Mouse (Mus musculus): ENCODE measurements around the gene Ube2f. TPM values are rescaled to one million over a fixed set of nuclear protein-coding genes. Genes with fewer than 3 reads are reported as not detected.

Gene Ube2f
- polyA plus RNA-seq, 1 experiment from 2014 or later, result 67.6 TPM

- Histone ChIP-seq H3K4me1 (ENCODE audit: control insufficient read depth in 2 of 2, insufficient read depth in 2 of 2, low read length in 2 of 2) (peaks cover 4 to 5% of the 10 kb centered on the region in 2 experiments; a peak in 2 of 4 replicates), H3K27me3 (ENCODE audit: control insufficient read depth, insufficient read depth, low read length) (no peaks in the 10 kb centered on the region), H3K27ac (replicated peaks in 1 of 2; ENCODE audit: control insufficient read depth in 1 of 2, insufficient read depth in 1 of 2, low read depth in 2 of 2, low read length in 2 of 2) (no peak overlapping the region), H3K4me3 (ENCODE audit: control insufficient read depth in 1 of 2, insufficient read depth in 1 of 2, low read depth in 1 of 2, low read length in 2 of 2) (no peak overlapping the region), H3K4me2 (ENCODE audit: low read length) (no peak overlapping the region), H3K9me3 (ENCODE audit: control insufficient read depth, low read length) (no peaks in the 10 kb centered on the region), H3K9ac (ENCODE audit: low read length) (no peak overlapping the region), H3K36me3 (ENCODE audit: control insufficient read depth, insufficient read depth, low read length) (peaks cover 12% of the 10 kb centered on the region; the same call in 1 of the 2 replicates)
- ATAC-seq (ENCODE audit: insufficient number of reproducible peaks, insufficient read depth, low FRiP score, low read depth), result no peak
- 87% methylated on average over 6 of the region's 6 CpGs for WGBS
Observed at GRCm38 (mm10) chr1:91295544-91295943, 45.4 kb downstream of the Ube2f start.

GRCm38 (mm10) chr1:91297799-91298744 is 48.0 kb downstream of the Ube2f start, which contains the start of gene Scly:
Gene Scly (plus strand): TSS chr1:91298338.
- peak within 1 kb of the TSS; percentile 75 for H3K4me2 ChIP-seq (ENCODE audit: low read length)
- peak within 1 kb of the TSS; percentile 86 for H3K9ac ChIP-seq (ENCODE audit: low read length)
- H3K9me3 ChIP-seq (ENCODE audit: control insufficient read depth, low read length), result no peaks in the 10 kb centered on the region
- peak within 1 kb of the TSS; percentile 81 to 99 for H3K4me3 ChIP-seq (ENCODE audit: control insufficient read depth in 1 of 2, insufficient read depth in 1 of 2, low read depth in 1 of 2, low read length in 2 of 2)
- WGBS, result under 1% methylated on average over 59 of the region's 65 CpGs
- H3K36me3 ChIP-seq (ENCODE audit: control insufficient read depth, insufficient read depth, low read length), result peaks cover 10% of the 10 kb centered on the region
- peak; percentile 98 for ATAC-seq (ENCODE audit: insufficient number of reproducible peaks, insufficient read depth, low FRiP score, low read depth)
- H3K27ac ChIP-seq (replicated peaks in 1 of 2; ENCODE audit: control insufficient read depth in 1 of 2, insufficient read depth in 1 of 2, low read depth in 2 of 2, low read length in 2 of 2), result 0 out of 4 replicates have a peak within 1 kb of the TSS, but pooled peaks of 1 of the 2 experiments have one; percentile 10
- no peaks in the 10 kb centered on the region for H3K27me3 ChIP-seq (ENCODE audit: control insufficient read depth, insufficient read depth, low read length)
- H3K4me1 ChIP-seq (ENCODE audit: control insufficient read depth in 2 of 2, insufficient read depth in 2 of 2, low read length in 2 of 2), result peaks cover 4 to 5% of the 10 kb centered on the region in 2 experiments; a peak in 2 of 4 replicates

GRCm38 (mm10) chr1:91299026-91299706 is 49.1 kb downstream of the Ube2f start:
- Histone ChIP-seq H3K4me3 (ENCODE audit: control insufficient read depth in 1 of 2, insufficient read depth in 1 of 2, low read depth in 1 of 2, low read length in 2 of 2) (peak overlapping the region; percentile 81 to 99), H3K4me1 (ENCODE audit: control insufficient read depth in 2 of 2, insufficient read depth in 2 of 2, low read length in 2 of 2) (peaks cover 4 to 5% of the 10 kb centered on the region in 2 experiments; a peak in 2 of 4 replicates), H3K9me3 (ENCODE audit: control insufficient read depth, low read length) (no peaks in the 10 kb centered on the region), H3K36me3 (ENCODE audit: control insufficient read depth, insufficient read depth, low read length) (peaks cover 9% of the 10 kb centered on the region), H3K27ac (replicated peaks in 1 of 2; ENCODE audit: control insufficient read depth in 1 of 2, insufficient read depth in 1 of 2, low read depth in 2 of 2, low read length in 2 of 2) (no peak overlapping the region), H3K9ac (ENCODE audit: low read length) (peak overlapping the region; percentile 86), H3K4me2 (ENCODE audit: low read length) (peak overlapping the region; percentile 75), H3K27me3 (ENCODE audit: control insufficient read depth, insufficient read depth, low read length) (no peaks in the 10 kb centered on the region)
- WGBS, result 74% methylated on average over 13 of the region's 13 CpGs
- ATAC-seq (ENCODE audit: insufficient number of reproducible peaks, insufficient read depth, low FRiP score, low read depth), result no peak

GRCm38 (mm10) chr1:91299707-91300426 is 49.8 kb downstream of the Ube2f start:
- no peak overlapping the region for H3K4me2 ChIP-seq (ENCODE audit: low read length)
- H3K4me1 ChIP-seq (ENCODE audit: control insufficient read depth in 2 of 2, insufficient read depth in 2 of 2, low read length in 2 of 2), result peaks cover 4 to 5% of the 10 kb centered on the region in 2 experiments; a peak in 2 of 4 replicates
- WGBS, result 73% methylated on average over 5 of the region's 5 CpGs
- no peak overlapping the region for H3K27ac ChIP-seq (replicated peaks in 1 of 2; ENCODE audit: control insufficient read depth in 1 of 2, insufficient read depth in 1 of 2, low read depth in 2 of 2, low read length in 2 of 2)
- no peak for ATAC-seq (ENCODE audit: insufficient number of reproducible peaks, insufficient read depth, low FRiP score, low read depth)
- no peaks in the 10 kb centered on the region for H3K9me3 ChIP-seq (ENCODE audit: control insufficient read depth, low read length)
- no peaks in the 10 kb centered on the region for H3K27me3 ChIP-seq (ENCODE audit: control insufficient read depth, insufficient read depth, low read length)
- H3K4me3 ChIP-seq (ENCODE audit: control insufficient read depth in 1 of 2, insufficient read depth in 1 of 2, low read depth in 1 of 2, low read length in 2 of 2), result no peak overlapping the region
- H3K36me3 ChIP-seq (ENCODE audit: control insufficient read depth, insufficient read depth, low read length), result peaks cover 14% of the 10 kb centered on the region
- no peak overlapping the region for H3K9ac ChIP-seq (ENCODE audit: low read length)

- H3K36me3 ChIP-seq (ENCODE audit: control insufficient read depth, insufficient read depth, low read length), result peaks cover 29% of the 10 kb centered on the region
- H3K9me3 ChIP-seq (ENCODE audit: control insufficient read depth, low read length), result no peaks in the 10 kb centered on the region
- no peak overlapping the region for H3K27ac ChIP-seq (replicated peaks in 1 of 2; ENCODE audit: control insufficient read depth in 1 of 2, insufficient read depth in 1 of 2, low read depth in 2 of 2, low read length in 2 of 2)
- H3K4me1 ChIP-seq (ENCODE audit: control insufficient read depth in 2 of 2, insufficient read depth in 2 of 2, low read length in 2 of 2), result peaks cover 4 to 5% of the 10 kb centered on the region in 2 experiments; a peak in 2 of 4 replicates
- no peak overlapping the region for H3K9ac ChIP-seq (ENCODE audit: low read length)
- H3K4me3 ChIP-seq (ENCODE audit: control insufficient read depth in 1 of 2, insufficient read depth in 1 of 2, low read depth in 1 of 2, low read length in 2 of 2), result no peak overlapping the region
- 78% methylated on average over 3 of the region's 3 CpGs for WGBS
- ATAC-seq (ENCODE audit: insufficient number of reproducible peaks, insufficient read depth, low FRiP score, low read depth), result no peak
- H3K4me2 ChIP-seq (ENCODE audit: low read length), result no peak overlapping the region
- no peaks in the 10 kb centered on the region for H3K27me3 ChIP-seq (ENCODE audit: control insufficient read depth, insufficient read depth, low read length)
Observed at GRCm38 (mm10) chr1:91301206-91301920, 51.3 kb downstream of the Ube2f start.

GRCm38 (mm10) chr1:91302021-91302420 is 51.9 kb downstream of the Ube2f start:
- Histone ChIP-seq H3K27ac (replicated peaks in 1 of 2; ENCODE audit: control insufficient read depth in 1 of 2, insufficient read depth in 1 of 2, low read depth in 2 of 2, low read length in 2 of 2) (no peak overlapping the region), H3K27me3 (ENCODE audit: control insufficient read depth, insufficient read depth, low read length) (no peaks in the 10 kb centered on the region)
- ATAC-seq (ENCODE audit: insufficient number of reproducible peaks, insufficient read depth, low FRiP score, low read depth), result no peak

More at GRCm38 (mm10) chr1:91302021-91302420, 51.9 kb downstream of the Ube2f start:
- Histone ChIP-seq H3K9ac (ENCODE audit: low read length) (no peak overlapping the region), H3K4me2 (ENCODE audit: low read length) (no peak overlapping the region), H3K4me3 (ENCODE audit: control insufficient read depth in 1 of 2, insufficient read depth in 1 of 2, low read depth in 1 of 2, low read length in 2 of 2) (no peak overlapping the region), H3K36me3 (ENCODE audit: control insufficient read depth, insufficient read depth, low read length) (peaks cover 34% of the 10 kb centered on the region), H3K4me1 (ENCODE audit: control insufficient read depth in 2 of 2, insufficient read depth in 2 of 2, low read length in 2 of 2) (peaks cover 4 to 5% of the 10 kb centered on the region in 2 experiments; a peak in 2 of 4 replicates), H3K9me3 (ENCODE audit: control insufficient read depth, low read length) (no peaks in the 10 kb centered on the region)
- WGBS, result 92% methylated on average over 3 of the region's 3 CpGs

Measured in heart, embryonic 14.5 days (tissue).